Mouse (Mus musculus) gastrocnemius, postnatal 25 days (tissue): Measurements from ENCODE around the gene Cby3. TPM values are rescaled to one million over a fixed set of nuclear protein-coding genes. Genes with fewer than 3 reads are reported as not detected.

Experiments
- DNase-seq: peaks from one replicate; pipeline ENCODE4 v3.0.0; 2022
- microRNA-seq, 2 experiments: library from miRNA; unstranded; fragments of <30 nt; microRNA quantifications; one replicate each; pipeline ENCODE4 v1.2.0; 2021; ENCODE audit warnings: borderline replicate concordance in 2 of 2
- total RNA-seq, 2 experiments: library from RNA; stranded (reverse); gene quantifications; 1 replicate in 1 of 2; 2 replicates in 1 of 2; pipeline ENCODE4 v1.2.3; 2021

Gene Cby3
- total RNA-seq, 2 experiments from 2014 or later: not detected

DNA sequence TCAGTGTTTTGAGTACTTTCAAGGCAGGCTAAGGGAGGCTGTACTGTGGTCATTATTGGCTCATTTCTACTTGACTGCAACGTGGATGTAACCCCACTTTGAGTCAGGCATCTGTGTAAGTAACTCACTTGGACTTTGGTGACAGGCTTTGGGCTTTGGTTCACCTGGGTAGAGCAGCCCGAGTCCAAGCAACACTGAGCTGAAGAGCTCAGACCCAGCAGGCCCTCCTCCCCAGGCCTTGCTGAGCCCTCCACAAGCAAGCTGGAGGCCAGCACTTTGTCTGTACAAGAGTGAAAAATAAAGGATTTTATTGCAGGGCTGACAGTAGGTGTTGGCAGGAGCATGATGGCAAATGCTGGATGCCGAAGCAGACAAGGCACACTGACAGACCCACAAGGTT, 34.7 kb downstream of the Cby3 start:
- no peak for DNase-seq

DNA sequence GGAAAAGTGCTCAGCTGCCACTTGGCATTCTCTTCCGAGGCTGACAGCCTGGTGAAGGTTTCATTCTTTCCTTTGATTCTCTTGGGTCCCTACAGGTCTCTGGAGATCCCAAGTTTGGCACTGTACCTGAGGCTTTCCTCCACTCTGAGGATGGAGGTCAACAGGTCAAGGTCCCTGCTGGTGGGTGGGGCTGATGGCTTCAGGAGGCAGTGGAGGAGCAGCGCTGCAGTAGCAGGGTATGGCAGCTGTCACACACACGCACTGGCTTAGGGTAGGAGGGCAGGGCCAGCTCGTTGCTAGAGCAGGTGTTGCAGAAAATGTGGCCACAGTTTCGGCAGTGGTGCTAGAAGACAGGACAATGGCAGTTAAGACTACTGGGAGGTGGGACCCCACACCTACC, 35.4 kb downstream of the Cby3 start:
- DNase-seq: no peak

DNA sequence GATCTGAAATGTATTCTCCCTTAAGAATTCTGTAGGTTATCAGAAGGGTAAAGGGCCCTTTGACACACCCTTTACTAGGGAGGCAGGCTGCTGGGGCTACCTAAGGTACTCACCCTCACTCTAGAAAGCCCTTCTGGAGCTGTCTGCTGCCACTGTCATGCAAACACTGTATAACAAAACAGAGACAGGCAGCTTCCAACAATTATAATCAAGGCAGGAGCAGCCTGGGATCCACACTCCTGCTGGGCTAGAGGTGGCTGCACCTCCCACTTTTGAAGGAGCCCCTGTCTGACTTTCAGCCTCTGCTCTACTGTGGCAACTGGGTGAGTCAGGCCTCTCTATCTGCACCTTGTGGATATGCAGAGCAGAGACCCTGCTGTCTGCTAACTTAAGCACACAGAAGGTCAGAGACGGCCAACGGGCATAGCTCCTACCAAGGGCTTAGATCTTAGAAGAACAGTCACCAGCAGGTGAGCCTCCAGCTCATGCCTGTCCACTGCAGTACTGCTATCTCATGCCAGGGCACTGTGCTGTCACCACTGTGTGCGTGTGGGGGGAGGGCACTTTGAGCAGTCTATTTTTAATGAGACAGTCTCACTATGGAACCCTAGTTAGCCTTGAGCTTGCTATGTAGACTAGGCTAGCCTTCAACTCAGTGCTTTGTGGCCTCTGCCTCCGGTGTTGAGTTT, 37.2 kb downstream of the Cby3 start:
- DNase-seq: no peak

DNA sequence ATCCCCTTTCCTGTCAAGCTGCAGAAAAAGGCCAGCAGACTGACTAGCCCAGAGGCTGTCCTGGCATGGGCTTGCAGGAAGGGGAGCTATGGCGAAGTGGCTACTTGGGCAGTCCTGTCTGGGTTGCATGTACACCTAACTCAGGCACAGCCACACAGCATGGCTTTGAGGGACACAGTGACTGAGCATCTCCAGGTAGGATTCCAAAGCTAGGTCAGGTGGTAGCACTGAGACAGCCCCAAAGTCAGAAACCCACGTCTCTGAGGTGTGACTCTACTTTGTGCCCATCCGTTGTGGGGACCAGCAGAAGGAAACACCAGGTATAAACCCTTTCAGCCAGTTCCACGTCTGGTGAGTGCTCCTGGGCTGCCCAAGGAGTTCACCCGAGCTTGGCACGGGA, 39.0 kb downstream of the Cby3 start:
- DNase-seq: no peak

DNA sequence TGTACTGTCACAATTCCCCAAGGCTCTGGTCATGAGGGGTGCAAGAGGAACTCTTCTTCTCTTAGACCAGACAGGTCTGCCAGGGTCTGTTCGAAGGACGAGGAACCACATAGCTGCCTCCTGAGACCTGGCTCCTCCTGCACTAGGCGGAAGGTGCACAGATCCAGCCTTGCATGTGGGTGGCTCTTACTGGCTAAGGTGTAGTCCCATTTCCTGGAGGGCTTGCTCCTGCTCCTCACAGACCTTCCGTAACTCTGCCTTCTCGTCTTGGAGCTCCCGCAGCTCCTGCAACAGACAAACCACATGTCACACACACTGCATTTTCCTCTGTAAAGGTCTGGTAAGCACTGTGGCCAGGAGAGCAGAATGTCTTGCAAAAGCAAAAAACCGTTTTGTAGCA, 40.5 kb downstream of the Cby3 start:
- DNase-seq: no peak

DNA sequence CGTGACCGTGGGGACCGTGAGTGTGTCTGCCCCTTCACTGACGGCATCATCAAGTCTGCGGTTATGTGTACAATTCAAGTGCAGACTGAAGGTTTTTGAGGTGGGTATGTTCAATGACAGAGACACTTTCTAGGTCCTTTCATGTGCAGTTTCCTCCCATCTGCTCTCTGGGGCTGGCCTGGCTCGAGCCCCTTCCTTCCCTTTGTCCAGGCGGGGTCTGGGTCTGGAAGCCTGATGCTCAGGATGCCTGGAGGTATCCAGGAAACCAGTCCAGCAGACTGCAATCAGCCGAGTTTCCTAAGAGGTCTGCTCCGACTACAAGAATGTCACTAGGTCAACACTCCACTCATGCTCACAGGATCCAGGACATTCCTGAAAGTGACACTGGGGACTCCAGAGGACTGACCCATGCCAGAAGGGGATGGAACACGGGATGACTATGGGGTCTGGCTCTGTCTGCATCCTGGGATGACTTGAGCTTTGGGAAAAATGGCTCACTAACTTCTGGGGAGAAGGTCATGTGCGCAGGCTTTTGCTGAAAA, 42.6 kb downstream of the Cby3 start:
- DNase-seq: no peak

DNA sequence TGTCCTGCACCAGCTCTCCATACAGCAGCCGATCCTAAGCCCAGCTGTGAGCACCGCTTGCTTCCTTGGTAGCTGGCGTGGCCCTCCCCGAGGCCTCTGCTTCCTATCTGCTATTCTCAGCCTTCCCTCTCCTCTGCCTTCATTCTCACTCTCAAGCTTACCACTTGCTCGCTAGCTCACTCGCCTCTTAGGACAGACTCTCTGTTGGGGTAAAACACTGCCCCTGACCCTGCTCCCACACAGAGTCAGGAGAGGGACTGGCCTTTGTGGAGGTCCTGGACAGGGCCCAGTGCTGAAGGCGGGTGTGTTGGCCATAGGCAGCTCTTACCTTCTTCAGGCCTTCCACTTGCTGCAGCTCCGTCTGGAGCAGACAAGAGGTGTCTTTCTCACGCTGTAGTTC, 43.1 kb downstream of the Cby3 start:
- no peak for DNase-seq

DNA sequence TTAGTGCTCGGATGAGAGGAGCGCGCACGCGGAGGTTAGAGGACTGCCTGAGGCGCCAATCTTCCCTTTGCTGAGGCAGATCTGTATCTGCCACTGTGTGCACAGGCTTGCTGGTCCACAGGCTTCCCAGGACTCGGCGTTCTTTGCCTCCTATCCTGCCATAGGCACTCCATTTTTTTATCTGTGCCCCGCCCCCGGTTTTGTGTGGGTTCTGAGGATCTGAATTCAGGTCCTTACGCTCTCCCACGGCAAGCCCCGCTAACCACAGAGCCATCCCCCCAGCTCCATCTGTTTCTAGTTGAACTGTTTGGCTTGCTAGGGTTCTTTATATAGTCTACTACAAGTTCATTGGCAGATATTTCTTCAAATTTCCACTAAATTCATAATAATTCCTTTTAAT, 44.5 kb downstream of the Cby3 start:
- DNase-seq: no peak

DNA sequence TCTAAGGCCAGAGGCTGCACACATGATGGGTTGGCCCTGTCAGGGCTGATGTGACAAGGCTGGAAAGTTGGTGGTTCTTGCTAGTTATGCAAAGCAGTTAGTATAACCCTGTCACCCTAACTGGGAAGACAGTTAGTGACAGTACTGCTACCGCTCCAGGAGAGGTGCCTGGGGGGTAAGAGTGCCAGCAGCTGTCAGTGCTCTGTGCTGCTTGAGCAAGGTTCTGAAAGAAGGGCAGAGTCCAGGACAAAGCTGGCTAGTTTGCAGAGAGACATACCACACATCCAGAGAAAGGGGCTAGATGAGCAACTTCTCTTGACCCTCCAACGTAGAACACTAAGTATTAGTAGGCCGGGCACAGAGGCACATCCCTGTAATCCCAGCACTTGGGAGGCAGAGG, 48.2 kb downstream of the Cby3 start:
- no peak for DNase-seq

DNA sequence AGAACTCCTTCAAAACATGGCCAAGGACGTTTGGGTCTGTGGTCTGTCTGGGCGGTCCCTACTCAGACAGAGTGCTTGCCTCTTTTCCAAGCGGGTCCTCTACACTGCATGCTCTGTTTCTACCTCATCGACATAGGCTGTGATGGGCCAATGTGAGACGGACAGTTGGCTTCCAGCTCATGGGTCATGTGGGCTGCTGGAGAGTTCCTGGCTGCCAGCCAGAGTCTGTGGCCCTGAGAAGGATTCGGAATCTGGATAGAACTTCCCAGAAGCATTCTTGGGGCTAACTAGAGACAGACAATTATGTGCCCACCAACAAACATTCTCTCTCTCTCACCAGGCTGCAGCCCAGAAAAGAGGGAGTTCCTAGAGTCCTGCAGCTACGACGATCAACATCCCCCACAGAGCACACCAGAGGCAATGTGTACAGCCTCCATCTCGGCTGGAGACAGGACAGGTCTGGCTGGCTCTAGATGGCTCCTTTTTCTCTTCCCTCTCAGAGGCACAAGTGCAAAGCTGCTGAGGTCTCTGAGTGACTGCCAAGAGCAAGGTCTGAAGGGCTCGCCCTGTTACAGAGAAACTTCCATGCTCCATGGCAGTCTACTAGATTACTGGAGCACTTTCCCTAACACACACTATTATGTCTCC, 49.2 kb downstream of the Cby3 start:
- DNase-seq: peak; percentile 7

DNA sequence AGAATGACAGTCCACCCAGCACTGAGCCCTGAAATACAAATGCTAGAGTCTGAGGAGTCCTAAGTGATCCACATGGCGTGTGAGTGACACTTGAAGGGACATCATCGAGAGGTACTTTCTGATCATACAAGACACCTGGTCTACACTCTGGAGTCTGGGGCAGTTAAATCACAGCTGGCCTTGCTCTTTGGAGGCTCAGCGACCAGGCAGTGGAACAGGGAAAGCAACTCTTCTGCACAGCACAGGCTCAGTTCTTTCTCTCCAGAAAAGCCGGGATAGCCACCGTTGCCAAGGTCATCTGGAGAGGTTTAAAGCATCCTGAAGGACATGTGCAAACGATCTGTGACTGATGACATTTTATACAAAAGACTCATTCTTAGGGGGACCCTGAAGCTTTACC, 53.0 kb downstream of the Cby3 start:
- DNase-seq: no peak

Small RNA genes within 50 kb of the gene (microRNA-seq; reads per million reads assigned to microRNA genes)
- 0 reads per million in 2 experiments for gene Mir804

Other genes with a start within 250 kb of the Cby3 start
- gene Tbc1d9b, start 223.1 kb upstream of the Cby3 start, total RNA-seq: 10 to 100 TPM; 19.8 to 27.3 TPM
- 1 to 10 TPM; 2.8 TPM for gene Mrnip, start 180.0 kb upstream of the Cby3 start, total RNA-seq
- gene Sqstm1, start 143.6 kb upstream of the Cby3 start, total RNA-seq: 100 to 1,000 TPM; 335 to 433 TPM
- gene Mgat4b, start 143.6 kb upstream of the Cby3 start, total RNA-seq: 10 to 100 TPM; 27.6 to 38.9 TPM
- 1 to 10 TPM; 2.9 to 3.7 TPM for gene Ltc4s, start 115.8 kb upstream of the Cby3 start, total RNA-seq
- gene Maml1, start 62.2 kb upstream of the Cby3 start, total RNA-seq: 1 to 10 TPM; 5.1 to 5.8 TPM
- 100 to 1,000 TPM in 1 of 2 experiments, 10 to 100 TPM in 1; 98.6 to 108 TPM for gene Canx, start 28.8 kb upstream of the Cby3 start, total RNA-seq
- 10 to 100 TPM; 79.5 to 83.6 TPM for gene Hnrnph1, start 22.5 kb downstream of the Cby3 start, total RNA-seq
- gene Rufy1, start 76.7 kb downstream of the Cby3 start, total RNA-seq: 10 to 100 TPM; 17.9 to 21.6 TPM
- 10 to 100 TPM; 15.1 to 16.4 TPM for gene Adamts2, start 247.6 kb downstream of the Cby3 start, total RNA-seq